Mouse (Mus musculus) erythroblast, embryonic 14.5 days (primary cell): Measurements from ENCODE around the gene Thra.

ENCODE experiments used
- GATA1 ChIP-seq: IDR thresholded peaks from 2 replicates; pipeline ENCODE4 v1.6.1; 2012; ENCODE audit warnings: low read length, inconsistent platforms, mixed read lengths
- TAL1 ChIP-seq: IDR thresholded peaks from 3 replicates; pipeline ENCODE4 v1.6.1; 2012; ENCODE audit warnings: low read length, inconsistent platforms, mixed read lengths

GRCm38 (mm10) chr11:98696454-98697216, 43.8 kb upstream of the Thra start:
- TF ChIP-seq GATA1, result no peak
- no peak for TF ChIP-seq TAL1
